24 mouse cellular contexts compared by ENCODE assay signal in the genomic region with DNA sequence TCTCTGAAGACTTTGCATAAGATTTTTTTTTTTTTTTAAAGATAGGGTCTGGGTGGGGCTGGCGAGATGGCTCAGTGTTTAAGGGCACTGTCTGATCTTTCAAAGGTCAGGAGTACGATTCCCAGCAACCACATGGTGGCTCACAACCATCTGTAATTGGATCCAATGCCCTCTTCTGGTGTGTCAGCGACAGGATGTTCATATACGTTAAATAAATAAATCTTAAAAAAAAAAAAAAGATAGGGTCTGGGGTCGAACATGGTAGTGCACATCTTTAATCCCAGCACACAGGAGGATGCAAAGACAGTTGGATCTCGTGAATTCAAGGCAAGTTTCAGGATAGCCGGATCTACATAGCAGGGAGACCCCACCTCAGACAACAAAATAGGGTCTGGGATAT. TPM values are rescaled to one million over a fixed set of nuclear protein-coding genes. Genes with fewer than 3 reads are reported as not detected.
A peak's percentile ranks its signal among the peaks of the same experiment; 100 is the strongest.
DNase-seq lines count a peak whose midpoint lies in the region; ATAC-seq and TF ChIP-seq lines count a peak whose summit lies in the region.
"Had no signal": no experiment of that assay in that cellular context is flagged by ENCODE, and none has a peak within 500 bp of the region (broad histone marks: within the 10 kb centered on the region; RNA-seq: fewer than 3 reads in every experiment).

No protein-coding gene starts in this region.

- no peak for TF ChIP-seq CTCF in ES-Bruce4 (IDR thresholded peaks at IDR 0.05; ENCODE audit: low read depth, low read length)
- TF ChIP-seq CTCF in small intestine, adult 2 months (IDR thresholded peaks at IDR 0.05; ENCODE audit: extremely low read depth, insufficient read length, insufficient replicate concordance, low read depth, low read length) = no peak

- H3K9me3 ChIP-seq in ES-Bruce4 (replicated peaks; ENCODE audit: control insufficient read depth, insufficient read depth, low read length, poor library complexity, severe bottlenecking) = no peaks in the 10 kb centered on the region
- H3K9me3 ChIP-seq in midbrain, embryonic 16.5 days (replicated peaks; ENCODE audit: control insufficient read depth, low read length, poor library complexity, severe bottlenecking) = no peaks in the 10 kb centered on the region
- H3K9me3 ChIP-seq: embryonic facial prominence, embryonic 13.5 days; forebrain, embryonic 12.5 days; heart, embryonic 10.5 days; hindbrain, embryonic 13.5 days; intestine, embryonic 15.5 days had no signal

- WGBS in small intestine, adult 2 months = 75% methylated on average over 7 of the region's 7 CpGs
- WGBS in midbrain, embryonic 16.5 days = 88% methylated on average over 7 of the region's 7 CpGs

- peaks cover 3% of the 10 kb centered on the region for H3K4me1 ChIP-seq in ES-Bruce4 (ENCODE audit: control insufficient read depth, insufficient read depth, low read length)
- H3K4me1 ChIP-seq in small intestine, adult 2 months (ENCODE audit: control insufficient read depth, insufficient read depth, insufficient read length, low read length) = peaks cover 6% of the 10 kb centered on the region
- no peaks in the 10 kb centered on the region for H3K4me1 ChIP-seq in midbrain, embryonic 16.5 days (ENCODE audit: control insufficient read depth, insufficient read depth, low read length)

- H3K4me3 ChIP-seq in ES-Bruce4 (ENCODE audit: low read depth, low read length) = peak overlapping the region; percentile 20; the same call in 1 of the 2 replicates
- no peak overlapping the region for H3K4me3 ChIP-seq in small intestine, adult 2 months (ENCODE audit: low read depth, low read length)
- no peak overlapping the region for H3K4me3 ChIP-seq in midbrain, embryonic 16.5 days (ENCODE audit: low read depth, low read length)
- H3K4me3 ChIP-seq: embryonic facial prominence, embryonic 13.5 days; forebrain, embryonic 12.5 days; heart, embryonic 10.5 days; hindbrain, embryonic 13.5 days; intestine, embryonic 15.5 days had no signal

- H3K4me2 ChIP-seq in midbrain, embryonic 16.5 days (ENCODE audit: low read length) = no peak overlapping the region
- H3K4me2 ChIP-seq: embryonic facial prominence, embryonic 13.5 days; forebrain, embryonic 12.5 days; hindbrain, embryonic 13.5 days; intestine, embryonic 15.5 days had no signal

- no peak for ATAC-seq in CD4-positive, CD25-positive, alpha-beta regulatory T cell, adult 4 months
- ATAC-seq in midbrain, embryonic 16.5 days = no peak
- ATAC-seq: activated CD4-positive, CD25-positive, alpha-beta regulatory T cell, adult 4 months; forebrain, embryonic 16.5 days; hindbrain, postnatal 0 days; intestine, embryonic 15.5 days; Patski had no signal

- no peak overlapping the region for H3K27ac ChIP-seq in ES-Bruce4 (ENCODE audit: insufficient read depth, low read length)
- H3K27ac ChIP-seq in small intestine, adult 2 months (ENCODE audit: insufficient read depth, low read depth, low read length) = peak overlapping the region; percentile 39; the same call in 1 of the 2 replicates
- H3K27ac ChIP-seq in midbrain, embryonic 16.5 days (ENCODE audit: low read length) = no peak overlapping the region
- H3K27ac ChIP-seq: embryonic facial prominence, embryonic 13.5 days; forebrain, embryonic 12.5 days; heart, embryonic 10.5 days; hindbrain, embryonic 13.5 days; hindbrain, postnatal 0 days; intestine, embryonic 15.5 days had no signal

- H3K27me3 ChIP-seq in ES-Bruce4 (ENCODE audit: control insufficient read depth, insufficient read depth, low read length, poor library complexity, severe bottlenecking) = no peaks in the 10 kb centered on the region
- H3K27me3 ChIP-seq in small intestine, adult 2 months (ENCODE audit: control insufficient read depth, insufficient read depth, low read length) = no peaks in the 10 kb centered on the region
- no peaks in the 10 kb centered on the region for H3K27me3 ChIP-seq in midbrain, embryonic 16.5 days (ENCODE audit: control insufficient read depth, insufficient read depth, low read depth, low read length)
- H3K27me3 ChIP-seq: embryonic facial prominence, embryonic 13.5 days; forebrain, embryonic 12.5 days; hindbrain, embryonic 13.5 days; intestine, embryonic 15.5 days; Patski had no signal

- no peak for TF ChIP-seq POLR2A in ES-Bruce4 (IDR thresholded peaks at IDR 0.05; ENCODE audit: insufficient read depth, low read length)
- no peak for TF ChIP-seq POLR2A in small intestine, adult 2 months (IDR thresholded peaks at IDR 0.05; ENCODE audit: low read depth, low read length)

- DNase-seq in CD4-positive, CD25-positive, alpha-beta regulatory T cell, adult 2 months (ENCODE audit: low read depth, low spot score) = peak; percentile 15
- DNase-seq in A20 (ENCODE audit: low read depth, low spot score) = peak; percentile 43
- no peak for DNase-seq in testis, postnatal 10 days (ENCODE audit: low spot score)
- DNase-seq: adrenal gland, postnatal 14 days; cerebellum, adult 18-20 months; cerebellum, adult 9-11 months; cerebellum, postnatal 36 days; gastrocnemius, postnatal 10 days; heart, adult 18-20 months; heart, postnatal 10 days; heart, postnatal 4 days had no signal

- no peaks in the 10 kb centered on the region for H3K36me3 ChIP-seq in ES-Bruce4 (ENCODE audit: control insufficient read depth, insufficient read depth, low read length, poor library complexity, severe bottlenecking)
- 0 out of 2 replicates have a peak, but pooled peaks cover 2% of the 10 kb centered on the region for H3K36me3 ChIP-seq in small intestine, adult 2 months (ENCODE audit: control insufficient read depth, insufficient read depth, low read length)
- no peaks in the 10 kb centered on the region for H3K36me3 ChIP-seq in midbrain, embryonic 16.5 days (ENCODE audit: control insufficient read depth, insufficient read depth, low read length)
- H3K36me3 ChIP-seq: forebrain, embryonic 12.5 days; hindbrain, embryonic 13.5 days; intestine, embryonic 15.5 days had no signal

- peak overlapping the region; percentile 27 for H3K9ac ChIP-seq in ES-Bruce4 (ENCODE audit: low read depth, poor library complexity, severe bottlenecking)
- H3K9ac ChIP-seq in midbrain, embryonic 16.5 days (ENCODE audit: low read depth, low read length) = no peak overlapping the region
- H3K9ac ChIP-seq: embryonic facial prominence, embryonic 13.5 days; forebrain, embryonic 12.5 days; hindbrain, embryonic 13.5 days; intestine, embryonic 15.5 days had no signal

- no peak for TF ChIP-seq EP300 in ES-Bruce4 (IDR thresholded peaks at IDR 0.05; ENCODE audit: insufficient read depth, low read depth, low read length)

RNA-seq across cellular contexts. Expression of a gene that starts 10.2 kb away (rescaled TPM):
- polyA plus RNA-seq in CD4-positive, CD25-positive, alpha-beta regulatory T cell, adult 4 months (2017; shearing (Covaris generic)) = 10 to 100 TPM; 36.2 to 61.7 TPM
- polyA plus RNA-seq in ES-Bruce4 (2011; ENCODE audit: insufficient read depth, insufficient read length, low read depth, missing spikeins) = 2.4 TPM in 1 of 2 replicates, not detected in the other
- polyA plus RNA-seq in small intestine, adult 2 months (2012; rRNA removed) = 51.9 and 174 TPM in 2 replicates
- polyA plus RNA-seq in midbrain, embryonic 16.5 days (2015; fragmentation: Nextera tagmentation; extraction: Ambion mirVana) = 12.1 and 13.7 TPM in 2 replicates

RNA-seq across cellular contexts. Expression of a gene that starts 11.0 kb away (rescaled TPM):
- 1,000 to 10,000 TPM; 3,771 to 6,921 TPM for polyA plus RNA-seq in CD4-positive, CD25-positive, alpha-beta regulatory T cell, adult 4 months (2017; shearing (Covaris generic))
- 48.3 and 53.5 TPM in 2 replicates for polyA plus RNA-seq in ES-Bruce4 (2011; ENCODE audit: insufficient read depth, insufficient read length, low read depth, missing spikeins)
- 406 and 675 TPM in 2 replicates for polyA plus RNA-seq in small intestine, adult 2 months (2012; rRNA removed)
- polyA plus RNA-seq in midbrain, embryonic 16.5 days (2015; fragmentation: Nextera tagmentation; extraction: Ambion mirVana) = 60.1 and 68.9 TPM in 2 replicates

RNA-seq across cellular contexts. Expression of a gene that starts 24.6 kb away (rescaled TPM):
- 10 to 100 TPM; 23.4 to 32.1 TPM for polyA plus RNA-seq in CD4-positive, CD25-positive, alpha-beta regulatory T cell, adult 4 months (2017; shearing (Covaris generic))
- 17.3 and 20.0 TPM in 2 replicates for polyA plus RNA-seq in ES-Bruce4 (2011; ENCODE audit: insufficient read depth, insufficient read length, low read depth, missing spikeins)
- 5.8 and 10.7 TPM in 2 replicates for polyA plus RNA-seq in small intestine, adult 2 months (2012; rRNA removed)
- polyA plus RNA-seq in midbrain, embryonic 16.5 days (2015; fragmentation: Nextera tagmentation; extraction: Ambion mirVana) = 31.5 and 34.1 TPM in 2 replicates

RNA-seq across cellular contexts. Expression of a gene that starts 33.0 kb away (rescaled TPM):
- 10 to 100 TPM; 13.5 to 16.0 TPM for polyA plus RNA-seq in CD4-positive, CD25-positive, alpha-beta regulatory T cell, adult 4 months (2017; shearing (Covaris generic))
- polyA plus RNA-seq in ES-Bruce4 (2011; ENCODE audit: insufficient read depth, insufficient read length, low read depth, missing spikeins) = 4.9 and 7.0 TPM in 2 replicates
- 5.5 and 11.3 TPM in 2 replicates for polyA plus RNA-seq in small intestine, adult 2 months (2012; rRNA removed)
- 12.5 and 13.1 TPM in 2 replicates for polyA plus RNA-seq in midbrain, embryonic 16.5 days (2015; fragmentation: Nextera tagmentation; extraction: Ambion mirVana)

RNA-seq across cellular contexts. Expression of a gene that starts 33.1 kb away (rescaled TPM):
- 100 to 1,000 TPM; 679 to 933 TPM for polyA plus RNA-seq in CD4-positive, CD25-positive, alpha-beta regulatory T cell, adult 4 months (2017; shearing (Covaris generic))
- 203 and 225 TPM in 2 replicates for polyA plus RNA-seq in ES-Bruce4 (2011; ENCODE audit: insufficient read depth, insufficient read length, low read depth, missing spikeins)
- polyA plus RNA-seq in small intestine, adult 2 months (2012; rRNA removed) = 0.58 and 1.6 TPM in 2 replicates
- 674 and 688 TPM in 2 replicates for polyA plus RNA-seq in midbrain, embryonic 16.5 days (2015; fragmentation: Nextera tagmentation; extraction: Ambion mirVana)
